In the genomic region with DNA sequence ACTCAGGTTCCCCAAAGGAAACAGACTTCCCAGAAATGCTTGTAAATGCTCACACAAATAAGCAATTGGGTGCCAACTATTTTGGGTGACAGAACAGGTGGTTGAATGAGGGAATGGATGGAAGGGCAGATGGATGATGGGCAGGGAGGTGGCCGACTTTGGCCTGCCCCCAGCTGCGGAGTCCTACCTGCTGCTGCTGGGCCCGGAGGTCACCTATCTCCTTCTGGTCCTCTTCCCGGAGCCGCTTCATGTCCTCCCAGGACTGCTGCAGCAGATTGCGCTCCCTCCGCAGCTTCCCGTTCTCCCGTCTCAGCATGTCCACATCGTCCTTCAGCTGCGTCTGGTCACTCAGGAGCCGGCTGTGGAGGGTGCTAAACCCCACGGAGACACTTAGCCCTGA, we compare ENCODE assay signal across 22 mouse cellular contexts. TPM values are rescaled to one million over a fixed set of nuclear protein-coding genes. Genes with fewer than 3 reads are reported as not detected.
DNase-seq lines count a peak whose midpoint lies in the region; ATAC-seq and TF ChIP-seq lines count a peak whose summit lies in the region.
"Had no signal": no experiment of that assay in that cellular context is flagged by ENCODE, and none has a peak within 500 bp of the region (broad histone marks: within the 10 kb centered on the region; RNA-seq: fewer than 3 reads in every experiment).

No protein-coding gene starts in this region.

- H3K27me3 ChIP-seq in cerebellum, adult 2 months (ENCODE audit: control insufficient read depth, insufficient read depth, low read length), result no peaks in the 10 kb centered on the region
- H3K27me3 ChIP-seq: embryonic facial prominence, embryonic 13.5 days; heart, embryonic 13.5 days; hindbrain, embryonic 12.5 days; hindbrain, embryonic 15.5 days had no signal

- no peak for TF ChIP-seq POLR2A in cerebellum, adult 2 months (IDR thresholded peaks at IDR 0.05; ENCODE audit: borderline replicate concordance, insufficient read depth, low read length)

- WGBS in cerebellum, adult 2 months, result 17% methylated on average over 13 of the region's 13 CpGs

- H3K4me1 ChIP-seq in cerebellum, adult 2 months (ENCODE audit: control insufficient read depth, insufficient read depth, low read length), result peaks cover 18% of the 10 kb centered on the region

- H3K4me3 ChIP-seq in cerebellum, adult 2 months (replicated peaks; ENCODE audit: insufficient read depth, low read depth, low read length), result no peak overlapping the region
- H3K4me3 ChIP-seq: embryonic facial prominence, embryonic 10.5 days; embryonic facial prominence, embryonic 13.5 days; forebrain, embryonic 10.5 days; heart, adult 2 months; heart, embryonic 10.5 days; heart, embryonic 13.5 days; hindbrain, embryonic 12.5 days; hindbrain, embryonic 15.5 days had no signal

- no peak overlapping the region for H3K27ac ChIP-seq in cerebellum, adult 2 months (ENCODE audit: insufficient read depth, low read length)
- H3K27ac ChIP-seq: embryonic facial prominence, embryonic 10.5 days; embryonic facial prominence, embryonic 13.5 days; forebrain, embryonic 10.5 days; heart, adult 2 months; heart, embryonic 10.5 days; hindbrain, embryonic 12.5 days; hindbrain, embryonic 15.5 days had no signal

- no peak for DNase-seq in cerebellum, postnatal 4 days (ENCODE audit: low spot score in 2 of 2)
- DNase-seq in cerebellum, adult 2 months, result peak; percentile 56 to 65
- peak; percentile 80 for DNase-seq in cerebellum, adult 9-11 months
- peak; percentile 29 to 53 for DNase-seq in cerebellum, postnatal 36 days
- DNase-seq in heart, adult 18-20 months, result no peak
- DNase-seq in adrenal gland, postnatal 25 days, result no peak
- DNase-seq: adrenal gland, postnatal 10 days; embryo, embryonic 11 days; gastrocnemius, postnatal 25 days had no signal

- TF ChIP-seq CTCF in cerebellum, adult 2 months (IDR thresholded peaks at IDR 0.05; ENCODE audit: borderline replicate concordance, insufficient read depth, low read depth, low read length), result no peak

- peak; percentile 65 for ATAC-seq in cerebellum, adult (ENCODE audit: insufficient number of reproducible peaks, low FRiP score, low TSS enrichment)
- ATAC-seq in megakaryocyte progenitor cell, adult 5-6 weeks (replicated peaks; ENCODE audit: poor library complexity), result no peak
- ATAC-seq: activated CD4-positive, CD25-positive, alpha-beta regulatory T cell, adult 4 months; forebrain, embryonic 14.5 days; intestine, postnatal 0 days had no signal

RNA-seq across cellular contexts. Expression of a gene that starts 55.6 kb away (rescaled TPM):
- polyA plus RNA-seq in cerebellum, adult 2 months (2012; rRNA removed), result 29.2 and 32.4 TPM in 2 replicates
- 1 to 10 TPM; 6.8 to 8.0 TPM for total RNA-seq in heart, adult 18-20 months (2021)
- 66.6 and 85.5 TPM in 2 replicates for total RNA-seq in adrenal gland, postnatal 25 days (2021)
- total RNA-seq in megakaryocyte progenitor cell, adult 5-6 weeks (2015), result not detected in 2 replicates
- total RNA-seq in megakaryocyte progenitor cell, adult 5-6 weeks (2017), result 1.1 TPM in 1 of 2 replicates, not detected in the other

Comparison
In these comparisons a context has a peak if more than half of its experiments do, and no peak if none do; other contexts are left out.
1. DNase-seq: peak in cerebellum, adult 2 months (2 of 2), cerebellum, adult 9-11 months (single experiment) and cerebellum, postnatal 36 days (2 of 2); none in cerebellum, postnatal 4 days (0 of 2), heart, adult 18-20 months (0 of 2) and adrenal gland, postnatal 25 days (single experiment).